In the genomic region with DNA sequence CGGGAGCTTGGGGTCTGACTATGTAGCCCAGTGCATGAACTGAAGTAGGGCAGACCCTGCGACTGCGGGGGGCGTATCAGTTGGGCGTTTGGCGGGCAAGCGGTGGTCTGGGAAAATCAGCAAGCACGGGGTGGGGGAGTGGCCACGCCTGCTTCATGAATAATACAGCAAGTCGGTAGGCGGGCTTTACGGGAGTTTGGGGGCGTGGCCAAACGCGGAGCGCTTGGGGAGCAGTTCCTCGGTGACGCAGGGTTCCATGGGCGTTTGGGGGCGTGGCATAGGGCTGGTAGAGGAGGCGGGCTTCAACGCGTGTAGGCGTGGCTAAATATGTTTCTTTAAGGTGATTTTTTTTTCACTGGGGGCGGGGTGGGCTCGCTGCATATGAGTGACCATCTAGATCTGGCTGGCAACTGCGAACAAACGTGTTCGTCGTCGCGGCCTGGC, we compare ENCODE assay signal across 8 mouse cellular contexts. TPM values are rescaled to one million over a fixed set of nuclear protein-coding genes. Genes with fewer than 3 reads are reported as not detected.
DNase-seq lines count a peak whose midpoint lies in the region; ATAC-seq and TF ChIP-seq lines count a peak whose summit lies in the region.

No protein-coding gene starts in this region.

- peaks cover 43% of the 10 kb centered on the region for H3K4me1 ChIP-seq in hindbrain, embryonic 13.5 days (replicated peaks)

- peak overlapping the region; percentile 96 for H3K4me2 ChIP-seq in hindbrain, embryonic 13.5 days

- DNase-seq in Patski (ENCODE audit: low read depth, low spot score): peak; percentile 81
- DNase-seq in cerebellum, postnatal 14 days: peak; percentile 99 to 100
- DNase-seq in frontal cortex, postnatal 14 days (ENCODE audit: low spot score in 2 of 2): peak; percentile 99 to 100
- peak; percentile 99 for DNase-seq in left cerebral cortex, adult 11 months (ENCODE audit: low spot score)
- peak; percentile 99 to 100 for DNase-seq in lung, postnatal 4 days
- DNase-seq in retina, postnatal 7 days (ENCODE audit: low read depth, low spot score): peak; percentile 99
- peak; percentile 91 for DNase-seq in urinary bladder, adult 2 months (ENCODE audit: low spot score)

- ATAC-seq in Patski: peak; percentile 41
- ATAC-seq in hindbrain, embryonic 13.5 days (ENCODE audit: low FRiP score): peak; percentile 77

- peak overlapping the region; percentile 95 for H3K27ac ChIP-seq in hindbrain, embryonic 13.5 days

- in situ Hi-C loops in Patski (cut with MboI; ENCODE audit: low pct_unique_long_range_greater_than_20kb): no loop called here

- TF ChIP-seq CTCF in Patski (IDR thresholded peaks at IDR 0.05): no peak

- CTCF ChIA-PET in Patski (lab: Charles Lee): interaction anchor here (1.4 to 4.1 kb wide), 2 partner anchors 11 to 72 kb away, joined by 4 to 20 read pairs; a partner anchor contains a TSS

- POLR2A ChIA-PET in Patski (lab: Charles Lee): interaction anchor here (1.3 to 4.2 kb wide), 3 partner anchors 11 to 71 kb away, joined by 3 to 24 read pairs (median 15); a partner anchor contains a TSS

- no peaks in the 10 kb centered on the region for H3K27me3 ChIP-seq in Patski
- no peaks in the 10 kb centered on the region for H3K27me3 ChIP-seq in hindbrain, embryonic 13.5 days

- no peaks in the 10 kb centered on the region for H3K9me3 ChIP-seq in hindbrain, embryonic 13.5 days

- WGBS in hindbrain, embryonic 13.5 days: under 1% methylated on average over 32 of the region's 32 CpGs

- peak overlapping the region; percentile 88 for H3K9ac ChIP-seq in hindbrain, embryonic 13.5 days

- peak overlapping the region; percentile 83 for H3K4me3 ChIP-seq in hindbrain, embryonic 13.5 days

- H3K36me3 ChIP-seq in hindbrain, embryonic 13.5 days: peaks cover 40% of the 10 kb centered on the region

RNA-seq across cellular contexts. Expression of a gene that starts 0.6 kb away (rescaled TPM):
- polyA plus RNA-seq in Patski (2021): 26.1 TPM
- 16.3 and 17.2 TPM in 2 replicates for polyA plus RNA-seq in hindbrain, embryonic 13.5 days (2015; fragmentation: Nextera tagmentation; extraction: Ambion mirVana)
- 21.3 and 26.9 TPM in 2 replicates for polyA plus RNA-seq in urinary bladder, adult 2 months (2012; rRNA removed)

RNA-seq across cellular contexts. Expression of a gene that starts 10.9 kb away (rescaled TPM):
- 81.4 TPM for polyA plus RNA-seq in Patski (2021)
- 47.7 and 50.5 TPM in 2 replicates for polyA plus RNA-seq in hindbrain, embryonic 13.5 days (2015; fragmentation: Nextera tagmentation; extraction: Ambion mirVana)
- polyA plus RNA-seq in urinary bladder, adult 2 months (2012; rRNA removed): 73.9 and 74.2 TPM in 2 replicates

RNA-seq across cellular contexts. Expression of a gene that starts 11.1 kb away (rescaled TPM):
- 278 TPM for polyA plus RNA-seq in Patski (2021)
- 385 and 391 TPM in 2 replicates for polyA plus RNA-seq in hindbrain, embryonic 13.5 days (2015; fragmentation: Nextera tagmentation; extraction: Ambion mirVana)
- 300 and 366 TPM in 2 replicates for polyA plus RNA-seq in urinary bladder, adult 2 months (2012; rRNA removed)

RNA-seq across cellular contexts. Expression of a gene that starts 28.1 kb away (rescaled TPM):
- 662 TPM for polyA plus RNA-seq in Patski (2021)
- 715 and 758 TPM in 2 replicates for polyA plus RNA-seq in hindbrain, embryonic 13.5 days (2015; fragmentation: Nextera tagmentation; extraction: Ambion mirVana)
- 881 and 1,275 TPM in 2 replicates for polyA plus RNA-seq in urinary bladder, adult 2 months (2012; rRNA removed)

RNA-seq across cellular contexts. Expression of a gene that starts 32.1 kb away (rescaled TPM):
- polyA plus RNA-seq in Patski (2021): 93.9 TPM
- 147 and 148 TPM in 2 replicates for polyA plus RNA-seq in hindbrain, embryonic 13.5 days (2015; fragmentation: Nextera tagmentation; extraction: Ambion mirVana)
- polyA plus RNA-seq in urinary bladder, adult 2 months (2012; rRNA removed): 119 and 129 TPM in 2 replicates

Comparison
In these comparisons a context has a peak if more than half of its experiments do, and no peak if none do; other contexts are left out.
1. Peak in every context shown above with its lines: DNase-seq, ATAC-seq, H3K4me3 ChIP-seq and H3K27ac ChIP-seq.